Comparison of ENCODE assay signal across 14 mouse cellular contexts in the genomic region with DNA sequence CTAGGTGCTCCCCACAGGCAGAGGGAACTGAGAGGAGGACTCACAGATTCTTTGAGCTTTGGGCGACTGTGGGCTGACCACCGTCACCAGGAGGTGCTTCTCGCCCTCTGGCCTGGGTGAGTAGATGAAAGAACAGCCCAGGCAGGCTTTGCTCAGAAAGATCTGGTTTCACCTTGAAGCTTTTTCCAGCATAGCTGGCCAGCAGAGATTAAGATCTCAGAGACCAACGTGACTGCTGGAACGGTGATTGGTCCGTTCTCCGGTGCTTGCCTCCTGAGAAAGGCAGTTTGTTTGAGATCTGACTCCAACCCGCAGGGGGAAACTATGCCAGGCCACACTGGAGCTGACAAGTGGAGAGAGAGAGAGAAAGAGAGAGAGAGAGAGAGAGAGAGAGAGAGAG. TPM values are rescaled to one million over a fixed set of nuclear protein-coding genes. Genes with fewer than 3 reads are reported as not detected.
DNase-seq lines count a peak whose midpoint lies in the region; ATAC-seq lines count a peak whose summit lies in the region.
"Had no signal": no experiment of that assay in that cellular context is flagged by ENCODE, and none has a peak within 500 bp of the region (broad histone marks: within the 10 kb centered on the region; RNA-seq: fewer than 3 reads in every experiment).

No protein-coding gene starts in this region.

- ATAC-seq in embryonic facial prominence, embryonic 14.5 days (ENCODE audit: low read depth): peak; percentile 38; the same call in 1 of the 2 replicates
- ATAC-seq in kidney, embryonic 16.5 days (ENCODE audit: low FRiP score, low TSS enrichment): peak; percentile 62
- ATAC-seq: forebrain, postnatal 0 days; intestine, postnatal 0 days had no signal

- WGBS in embryonic facial prominence, embryonic 14.5 days: 32% methylated on average over 8 of the region's 8 CpGs
- 37% methylated on average over 8 of the region's 8 CpGs for WGBS in kidney, embryonic 16.5 days

- H3K27ac ChIP-seq in embryonic facial prominence, embryonic 14.5 days (replicated peaks; ENCODE audit: low read depth, low read length): 0 out of 2 replicates have a peak overlapping the region, but pooled peaks have one; percentile 17
- H3K27ac ChIP-seq in kidney, embryonic 16.5 days (ENCODE audit: low read length): peak overlapping the region; percentile 88
- H3K27ac ChIP-seq: heart, embryonic 15.5 days; macrophage had no signal

- peaks cover 19% of the 10 kb centered on the region for H3K4me1 ChIP-seq in embryonic facial prominence, embryonic 14.5 days (ENCODE audit: control insufficient read depth, insufficient read depth, low read length)
- peaks cover 9% of the 10 kb centered on the region; the same call in 1 of the 2 replicates for H3K4me1 ChIP-seq in kidney, embryonic 16.5 days (ENCODE audit: insufficient read depth, low read length)

- no peaks in the 10 kb centered on the region; the same call in 1 of the 2 replicates for H3K27me3 ChIP-seq in embryonic facial prominence, embryonic 14.5 days (replicated peaks; ENCODE audit: control insufficient read depth, insufficient read depth, low read length)
- peaks cover 7% of the 10 kb centered on the region for H3K27me3 ChIP-seq in kidney, embryonic 16.5 days (ENCODE audit: insufficient read depth, low read length)

- no peaks in the 10 kb centered on the region for H3K9me3 ChIP-seq in embryonic facial prominence, embryonic 14.5 days (ENCODE audit: control insufficient read depth, low read length)
- no peaks in the 10 kb centered on the region for H3K9me3 ChIP-seq in kidney, embryonic 16.5 days (ENCODE audit: low read length)
- H3K9me3 ChIP-seq: heart, embryonic 15.5 days had no signal

- no peak overlapping the region for H3K4me2 ChIP-seq in embryonic facial prominence, embryonic 14.5 days (ENCODE audit: low read depth, low read length)
- no peak overlapping the region for H3K4me2 ChIP-seq in kidney, embryonic 16.5 days (replicated peaks; ENCODE audit: low read depth, low read length)
- H3K4me2 ChIP-seq: heart, embryonic 15.5 days had no signal

- no peak overlapping the region for H3K9ac ChIP-seq in embryonic facial prominence, embryonic 14.5 days (ENCODE audit: low read depth, low read length)
- no peak overlapping the region for H3K9ac ChIP-seq in kidney, embryonic 16.5 days (replicated peaks; ENCODE audit: low read length)
- H3K9ac ChIP-seq: forebrain, postnatal 0 days; heart, embryonic 15.5 days had no signal

- DNase-seq in adrenal gland, adult 2 months: peak; percentile 32
- DNase-seq in adrenal gland, adult 18-20 months (ENCODE audit: low spot score in 2 of 2): no peak
- DNase-seq in embryonic facial prominence, embryonic 14.5 days (ENCODE audit: low spot score): peak; percentile 87
- DNase-seq in skeletal muscle tissue, adult 2 months (ENCODE audit: low read depth, low spot score): peak; percentile 53
- DNase-seq in thymus, postnatal 25 days: no peak
- no peak for DNase-seq in embryo, embryonic 9.5 days (ENCODE audit: extremely low spot score)
- DNase-seq in spleen, postnatal 14 days (ENCODE audit: low spot score in 2 of 2): no peak
- DNase-seq: cerebellum, postnatal 36 days; forebrain, postnatal 0 days; thymus, adult 18-20 months had no signal

- H3K36me3 ChIP-seq in embryonic facial prominence, embryonic 14.5 days (ENCODE audit: control insufficient read depth, insufficient read depth, low read length): no peaks in the 10 kb centered on the region
- H3K36me3 ChIP-seq in kidney, embryonic 16.5 days (ENCODE audit: insufficient read depth, low read length): no peaks in the 10 kb centered on the region
- H3K36me3 ChIP-seq: heart, embryonic 15.5 days had no signal

- H3K4me3 ChIP-seq in embryonic facial prominence, embryonic 14.5 days (ENCODE audit: low read depth, low read length): no peak overlapping the region
- H3K4me3 ChIP-seq in kidney, embryonic 16.5 days (ENCODE audit: low read length): no peak overlapping the region
- H3K4me3 ChIP-seq: heart, embryonic 15.5 days had no signal

RNA-seq across cellular contexts. Expression of a gene that starts 19.3 kb away (rescaled TPM):
- total RNA-seq in adrenal gland, adult 2 months (2021): 1,000 to 10,000 TPM; 2,277 to 2,466 TPM
- polyA plus RNA-seq in adrenal gland, adult 2 months (2012; rRNA removed): 10,700 and 12,163 TPM in 2 replicates
- 1,000 to 10,000 TPM; 2,039 to 2,138 TPM for total RNA-seq in adrenal gland, adult 18-20 months (2021)
- polyA plus RNA-seq in embryonic facial prominence, embryonic 14.5 days (2014; fragmentation: Nextera tagmentation; extraction: Ambion mirVana): 1,887 and 1,994 TPM in 2 replicates
- 1,273 and 1,285 TPM in 2 replicates for polyA plus RNA-seq in kidney, embryonic 16.5 days (2015; fragmentation: Nextera tagmentation; extraction: Ambion mirVana)

RNA-seq across cellular contexts. Expression of a gene that starts 51.6 kb away (rescaled TPM):
- total RNA-seq in adrenal gland, adult 2 months (2021): 1 to 10 TPM; 1.7 to 6.1 TPM
- polyA plus RNA-seq in adrenal gland, adult 2 months (2012; rRNA removed): 0.31 and 0.37 TPM in 2 replicates
- total RNA-seq in adrenal gland, adult 18-20 months (2021): 1 to 10 TPM; 2.2 to 3.0 TPM
- polyA plus RNA-seq in embryonic facial prominence, embryonic 14.5 days (2014; fragmentation: Nextera tagmentation; extraction: Ambion mirVana): 93.0 and 98.3 TPM in 2 replicates
- polyA plus RNA-seq in kidney, embryonic 16.5 days (2015; fragmentation: Nextera tagmentation; extraction: Ambion mirVana): 122 and 129 TPM in 2 replicates

Comparison
In these comparisons a context has a peak if more than half of its experiments do, and no peak if none do; other contexts are left out.
1. DNase-seq: peak in adrenal gland, adult 2 months (single experiment), embryonic facial prominence, embryonic 14.5 days (single experiment) and skeletal muscle tissue, adult 2 months (single experiment); none in adrenal gland, adult 18-20 months (0 of 2), thymus, postnatal 25 days (single experiment), embryo, embryonic 9.5 days (single experiment) and spleen, postnatal 14 days (0 of 2).
2. RNA of a gene that starts 51.6 kb away (polyA plus RNA-seq): 122 to 129 TPM in kidney, embryonic 16.5 days and 93.0 to 98.3 TPM in embryonic facial prominence, embryonic 14.5 days; 0.31 to 0.37 TPM in adrenal gland, adult 2 months; every median in the first group is over 10 times any median in the second.